Mouse (Mus musculus) midbrain, embryonic 12.5 days (tissue): ENCODE measurements around the gene Cdsn. TPM values are rescaled to one million over a fixed set of nuclear protein-coding genes. Genes with fewer than 3 reads are reported as not detected.
"Not testable (repeated sequence)": the region's sequence is repeated elsewhere in the genome, so short reads cannot be mapped to it uniquely, and the experiment has no call there.

ENCODE experiments used
- ATAC-seq: fragments of 200-750 bp; cut with Nextera tagmentation; 2 replicates; pipeline ENCODE4 v1.8.0; 2017; ENCODE audit warnings: low read depth, moderate TSS enrichment, moderate library complexity; ENCODE audit not compliant: low FRiP score
- H3K27ac ChIP-seq: fragments of 300-500 bp; sonication (generic); replicated peaks from 2 replicates; pipeline ENCODE4 v1.5.1; 2016; ENCODE audit warnings: mild to moderate bottlenecking
- H3K27me3 ChIP-seq: fragments of 300-500 bp; sonication (generic); 2 replicates; pipeline ENCODE4 v1.6.1; 2016; ENCODE audit warnings: mild to moderate bottlenecking
- H3K36me3 ChIP-seq: fragments of 300-500 bp; sonication (generic); 2 replicates; pipeline ENCODE4 v1.6.1; 2016
- H3K4me1 ChIP-seq: fragments of 300-500 bp; sonication (generic); 2 replicates; pipeline ENCODE4 v1.6.1; 2016
- H3K4me2 ChIP-seq: fragments of 300-500 bp; sonication (generic); replicated peaks from 2 replicates; pipeline ENCODE4 v1.6.1; 2016; ENCODE audit warnings: mild to moderate bottlenecking, moderate library complexity
- H3K4me3 ChIP-seq: fragments of 300-500 bp; sonication (generic); 2 replicates; pipeline ENCODE4 v1.5.1; 2016; ENCODE audit warnings: mild to moderate bottlenecking
- H3K9ac ChIP-seq: fragments of 300-500 bp; sonication (generic); replicated peaks from 2 replicates; pipeline ENCODE4 v1.6.1; 2016; ENCODE audit warnings: mild to moderate bottlenecking, moderate library complexity
- H3K9me3 ChIP-seq: fragments of 300-500 bp; sonication (generic); 2 replicates; pipeline ENCODE4 v1.6.1; 2016; ENCODE audit warnings: mild to moderate bottlenecking
- WGBS: fragments of 180-500 bp; shearing (Covaris S2); methylation state at CpG from one replicate; pipeline ENCODE4 v1.1.7; 2016; 5-methylcytosine and 5-hydroxymethylcytosine counted together
- polyA plus RNA-seq: library from polyadenylated mRNA; unstranded; fragments of >200 nt; fragmentation: Nextera tagmentation; extraction: Ambion mirVana; gene quantifications from 2 replicates; pipeline ENCODE4 v1.2.1, GENCODE M21; 2016

Cdsn gene
- 0.06 TPM in 1 of 2 replicates, not detected in the other for polyA plus RNA-seq

- Histone ChIP-seq H3K9ac (no peak within 1 kb of the TSS), H3K4me1 (no peaks in the 10 kb centered on the region), H3K36me3 (no peaks in the 10 kb centered on the region), H3K9me3 (no peaks in the 10 kb centered on the region), H3K27ac (no peak within 1 kb of the TSS), H3K27me3 (no peaks in the 10 kb centered on the region; the same call in 1 of the 2 replicates), H3K4me3 (no peak within 1 kb of the TSS), H3K4me2 (no peak within 1 kb of the TSS)
- ATAC-seq, result no peak
- 72% methylated on average over 10 of the region's 10 CpGs for WGBS
These were observed at the start of gene Cdsn for GRCm38 (mm10) chr17:35551881-35552414. Gene Cdsn (plus strand): TSS chr17:35552128.

DNA sequence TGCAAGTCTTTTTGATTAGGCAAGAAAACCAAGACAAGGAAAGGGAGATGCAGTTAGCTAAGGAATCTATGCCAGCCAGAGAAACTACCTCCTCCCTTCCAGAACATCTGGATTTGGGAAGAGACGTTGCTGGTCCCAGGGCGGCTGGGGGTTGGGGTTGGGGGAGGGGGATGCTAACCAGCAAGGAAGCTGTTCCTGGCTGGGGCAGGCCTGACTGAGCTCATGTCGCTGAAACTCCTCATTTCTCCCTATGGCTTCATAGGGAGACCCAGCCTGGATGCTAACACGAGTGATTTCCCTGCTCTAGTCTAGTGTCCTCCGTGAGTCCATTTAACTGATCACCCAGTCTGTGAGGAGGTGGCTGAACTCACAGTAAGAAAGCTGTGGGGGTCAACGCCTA is 49.7 kb upstream of the Cdsn start:
- Histone ChIP-seq H3K4me3 (no peak overlapping the region), H3K4me2 (no peak overlapping the region), H3K36me3 (no peaks in the 10 kb centered on the region), H3K4me1 (peaks cover 5% of the 10 kb centered on the region; the same call in 1 of the 2 replicates), H3K9ac (no peak overlapping the region), H3K9me3 (no peaks in the 10 kb centered on the region), H3K27ac (no peak overlapping the region), H3K27me3 (peaks cover 41% of the 10 kb centered on the region)
- ATAC-seq, result no peak
- WGBS, result 4% methylated on average over 6 of the region's 6 CpGs

DNA sequence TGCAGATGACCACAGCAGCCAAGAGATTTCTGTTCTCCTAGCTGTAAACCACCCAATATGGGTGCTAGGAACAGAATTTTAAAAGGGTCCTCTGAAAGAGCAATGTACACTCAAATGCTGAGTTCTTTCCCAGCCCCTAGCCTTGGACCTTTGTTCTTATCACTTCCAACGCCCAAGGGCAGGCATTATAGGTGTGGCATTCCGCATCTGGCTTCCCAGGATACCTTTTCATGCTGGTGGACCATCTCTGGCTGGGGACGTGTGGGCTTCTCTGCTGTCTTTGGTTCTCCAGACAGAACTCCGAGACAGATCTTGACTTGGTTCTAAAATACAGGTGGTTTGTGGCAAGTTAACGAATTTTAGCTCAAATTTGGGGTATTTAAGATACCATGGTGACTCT is 49.2 kb upstream of the Cdsn start:
- H3K4me3 ChIP-seq, result no peak overlapping the region
- H3K4me2 ChIP-seq, result no peak overlapping the region
- no peak overlapping the region for H3K27ac ChIP-seq
- H3K9ac ChIP-seq, result no peak overlapping the region
- H3K27me3 ChIP-seq, result peaks cover 47% of the 10 kb centered on the region
- H3K9me3 ChIP-seq, result no peaks in the 10 kb centered on the region
- no peaks in the 10 kb centered on the region for H3K36me3 ChIP-seq
- ATAC-seq, result no peak
- 35% methylated on average over 5 of the region's 5 CpGs for WGBS
- H3K4me1 ChIP-seq, result peaks cover 7% of the 10 kb centered on the region; the same call in 1 of the 2 replicates

- 20% methylated on average over 5 of the region's 5 CpGs for WGBS
- Histone ChIP-seq H3K9me3 (no peaks in the 10 kb centered on the region), H3K36me3 (no peaks in the 10 kb centered on the region), H3K27me3 (peaks cover 54% of the 10 kb centered on the region), H3K9ac (no peak overlapping the region), H3K4me2 (no peak overlapping the region), H3K4me1 (peaks cover 7% of the 10 kb centered on the region; the same call in 1 of the 2 replicates), H3K27ac (no peak overlapping the region), H3K4me3 (no peak overlapping the region)
- no peak for ATAC-seq
These were observed 48.1 kb upstream of the Cdsn start for GRCm38 (mm10) chr17:35503849-35504248.

DNA sequence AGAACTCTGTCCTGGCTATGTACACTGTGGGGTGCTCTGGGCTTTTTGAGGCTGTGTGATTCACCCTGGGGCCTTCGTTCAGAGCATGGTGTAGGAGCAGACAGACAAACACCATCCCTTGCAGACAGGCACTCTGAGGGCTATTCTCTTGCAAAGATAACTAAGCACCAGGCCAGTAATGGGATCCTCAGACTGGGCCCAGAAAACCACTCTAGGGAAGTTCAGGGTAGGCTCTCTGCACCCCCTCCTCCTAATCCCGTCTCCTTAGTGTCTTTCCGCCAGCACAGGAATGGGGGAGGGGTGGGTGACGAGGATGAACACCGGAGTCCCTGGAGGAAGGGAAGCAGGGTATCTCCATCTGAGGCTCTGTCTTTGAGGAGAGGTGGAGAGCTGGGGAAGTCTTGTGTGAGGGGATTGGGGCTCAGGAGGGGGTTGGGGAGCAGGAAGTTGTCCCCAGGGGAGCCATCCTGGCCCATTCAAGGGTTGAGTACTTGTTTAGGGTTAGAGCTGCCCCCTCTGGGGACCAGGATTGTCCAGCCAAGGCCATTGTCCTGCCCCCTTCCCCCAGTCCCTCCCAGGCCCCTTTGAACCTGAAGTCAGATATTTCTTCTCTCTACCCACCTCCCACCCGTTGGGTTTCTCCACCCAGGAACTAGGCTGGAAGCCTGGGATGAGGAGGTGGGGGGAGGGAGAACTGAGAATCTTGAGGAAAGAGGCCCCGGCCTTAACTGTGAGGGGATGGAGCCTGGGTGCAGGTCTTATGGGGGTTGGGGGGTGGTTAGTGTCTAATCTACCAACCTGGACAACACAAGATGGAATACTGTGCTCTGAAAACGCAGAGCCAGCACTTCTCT is 47.1 kb upstream of the Cdsn start:
- Histone ChIP-seq H3K36me3 (no peaks in the 10 kb centered on the region), H3K9me3 (no peaks in the 10 kb centered on the region), H3K9ac (no peak overlapping the region), H3K27ac (no peak overlapping the region), H3K27me3 (peaks cover 64% of the 10 kb centered on the region), H3K4me2 (no peak overlapping the region), H3K4me1 (peaks cover 11% of the 10 kb centered on the region; the same call in 1 of the 2 replicates), H3K4me3 (no peak overlapping the region)
- no peak for ATAC-seq
- WGBS, result 8% methylated on average over 8 of the region's 8 CpGs

DNA sequence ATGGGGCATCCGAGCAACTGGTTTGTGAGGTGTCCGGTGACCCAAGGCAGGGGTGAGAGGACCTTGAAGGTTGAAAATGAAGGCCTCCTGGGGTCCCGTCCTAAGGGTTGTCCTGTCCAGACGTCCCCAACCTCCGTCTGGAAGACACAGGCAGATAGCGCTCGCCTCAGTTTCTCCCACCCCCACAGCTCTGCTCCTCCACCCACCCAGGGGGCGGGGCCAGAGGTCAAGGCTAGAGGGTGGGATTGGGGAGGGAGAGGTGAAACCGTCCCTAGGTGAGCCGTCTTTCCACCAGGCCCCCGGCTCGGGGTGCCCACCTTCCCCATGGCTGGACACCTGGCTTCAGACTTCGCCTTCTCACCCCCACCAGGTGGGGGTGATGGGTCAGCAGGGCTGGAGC is 46.2 kb upstream of the Cdsn start, which contains the start of gene Pou5f1:
Gene Pou5f1 (plus strand): TSS at position 243 of the 400 bp plus-strand sequence.
- Histone ChIP-seq H3K9ac (no peak within 1 kb of the TSS), H3K4me2 (no peak within 1 kb of the TSS), H3K9me3 (no peaks in the 10 kb centered on the region), H3K4me3 (no peak within 1 kb of the TSS), H3K36me3 (no peaks in the 10 kb centered on the region), H3K27ac (no peak within 1 kb of the TSS), H3K27me3 (peaks cover 63% of the 10 kb centered on the region), H3K4me1 (peaks cover 11% of the 10 kb centered on the region; the same call in 1 of the 2 replicates)
- no peak for ATAC-seq
- WGBS, result 23% methylated on average over 13 of the region's 13 CpGs

- Histone ChIP-seq H3K4me1 (peaks cover 11% of the 10 kb centered on the region; the same call in 1 of the 2 replicates), H3K9ac (no peak overlapping the region), H3K27ac (no peak overlapping the region), H3K36me3 (no peaks in the 10 kb centered on the region), H3K27me3 (peaks cover 62% of the 10 kb centered on the region), H3K4me2 (no peak overlapping the region), H3K9me3 (no peaks in the 10 kb centered on the region), H3K4me3 (no peak overlapping the region)
- 8% methylated on average over 10 of the region's 10 CpGs for WGBS
- no peak for ATAC-seq
These were observed 45.0 kb upstream of the Cdsn start for GRCm38 (mm10) chr17:35506881-35507280.

DNA sequence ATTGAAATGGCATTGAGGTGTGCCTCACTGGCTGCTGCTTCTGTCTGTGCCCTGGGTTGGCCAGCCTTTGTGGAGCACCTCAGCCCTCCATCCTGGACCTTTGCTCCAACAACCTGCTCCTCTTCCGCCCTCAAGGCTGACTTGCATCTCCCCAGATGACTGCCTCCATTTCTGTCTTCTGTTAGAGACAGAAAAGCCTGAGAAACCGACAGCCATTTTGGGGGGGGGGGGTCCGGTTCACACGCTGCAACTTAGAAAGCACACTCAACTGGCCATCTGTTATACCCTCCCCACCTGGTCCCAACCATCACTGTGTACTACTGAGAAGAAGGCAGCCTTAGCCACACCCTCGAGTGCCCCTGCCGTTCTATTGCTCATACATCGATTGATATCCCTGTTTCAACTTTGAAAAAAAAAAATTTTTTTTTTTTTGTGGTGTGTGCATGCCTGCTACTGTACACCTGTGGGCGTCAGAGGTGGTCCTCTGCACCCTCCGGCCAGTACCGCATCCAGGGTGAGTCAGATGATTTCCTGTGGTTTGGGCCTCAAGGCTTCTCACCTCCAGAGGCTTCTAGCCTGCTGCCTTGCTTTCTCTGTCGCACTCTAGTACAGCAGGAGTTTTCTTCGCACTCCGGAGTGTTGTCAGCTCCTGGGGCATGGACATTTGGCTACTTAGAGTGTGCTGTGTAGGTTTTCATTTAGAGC is 44.2 kb upstream of the Cdsn start:
- peaks cover 62% of the 10 kb centered on the region for H3K27me3 ChIP-seq
- WGBS, result 22% methylated on average over 13 of the region's 13 CpGs
- peaks cover 11% of the 10 kb centered on the region; the same call in 1 of the 2 replicates for H3K4me1 ChIP-seq

GRCm38 (mm10) chr17:35508279-35508678 is 43.6 kb upstream of the Cdsn start:
- peaks cover 61% of the 10 kb centered on the region for H3K27me3 ChIP-seq
- H3K4me3 ChIP-seq, H3K4me2 ChIP-seq, H3K27ac ChIP-seq, H3K36me3 ChIP-seq, ATAC-seq, H3K9ac ChIP-seq, H3K9me3 ChIP-seq: not testable (repeated sequence)
- peaks cover 11% of the 10 kb centered on the region; the same call in 1 of the 2 replicates for H3K4me1 ChIP-seq
- 46% methylated on average over 5 of the region's 5 CpGs for WGBS

More for the DNA sequence above, 44.2 kb upstream of the Cdsn start:
- no peak for ATAC-seq
- H3K9me3 ChIP-seq, result no peaks in the 10 kb centered on the region
- no peak overlapping the region for H3K4me2 ChIP-seq
- no peak overlapping the region for H3K27ac ChIP-seq
- H3K9ac ChIP-seq, result no peak overlapping the region
- H3K4me3 ChIP-seq, result no peak overlapping the region
- H3K36me3 ChIP-seq, result no peaks in the 10 kb centered on the region

GRCm38 (mm10) chr17:35509284-35509683 is 42.6 kb upstream of the Cdsn start:
- no peak overlapping the region for H3K4me3 ChIP-seq
- no peak overlapping the region for H3K9ac ChIP-seq
- peaks cover 13% of the 10 kb centered on the region for H3K4me1 ChIP-seq
- H3K9me3 ChIP-seq, result no peaks in the 10 kb centered on the region
- WGBS, result 34% methylated on average over 8 of the region's 8 CpGs
- H3K4me2 ChIP-seq, result no peak overlapping the region
- H3K36me3 ChIP-seq, result no peaks in the 10 kb centered on the region; the same call in 1 of the 2 replicates
- H3K27ac ChIP-seq, result no peak overlapping the region
- no peak for ATAC-seq
- peaks cover 52% of the 10 kb centered on the region for H3K27me3 ChIP-seq

GRCm38 (mm10) chr17:35512916-35513626 is 38.9 kb upstream of the Cdsn start:
- Histone ChIP-seq H3K27ac (no peak overlapping the region), H3K4me3 (no peak overlapping the region), H3K4me1 (peaks cover 34% of the 10 kb centered on the region), H3K36me3 (no peaks in the 10 kb centered on the region; the same call in 1 of the 2 replicates), H3K4me2 (no peak overlapping the region), H3K27me3 (peaks cover 25% of the 10 kb centered on the region), H3K9me3 (no peaks in the 10 kb centered on the region), H3K9ac (no peak overlapping the region)
- WGBS, result 91% methylated on average over 7 of the region's 7 CpGs
- ATAC-seq, result no peak
